Mouse (Mus musculus): Measurements from ENCODE around the gene Efnb3. TPM values are rescaled to one million over a fixed set of nuclear protein-coding genes. Genes with fewer than 3 reads are reported as not detected.

Efnb3 gene
- polyA plus RNA-seq, 1 experiment from 2014 or later: 19.0 TPM

DNA sequence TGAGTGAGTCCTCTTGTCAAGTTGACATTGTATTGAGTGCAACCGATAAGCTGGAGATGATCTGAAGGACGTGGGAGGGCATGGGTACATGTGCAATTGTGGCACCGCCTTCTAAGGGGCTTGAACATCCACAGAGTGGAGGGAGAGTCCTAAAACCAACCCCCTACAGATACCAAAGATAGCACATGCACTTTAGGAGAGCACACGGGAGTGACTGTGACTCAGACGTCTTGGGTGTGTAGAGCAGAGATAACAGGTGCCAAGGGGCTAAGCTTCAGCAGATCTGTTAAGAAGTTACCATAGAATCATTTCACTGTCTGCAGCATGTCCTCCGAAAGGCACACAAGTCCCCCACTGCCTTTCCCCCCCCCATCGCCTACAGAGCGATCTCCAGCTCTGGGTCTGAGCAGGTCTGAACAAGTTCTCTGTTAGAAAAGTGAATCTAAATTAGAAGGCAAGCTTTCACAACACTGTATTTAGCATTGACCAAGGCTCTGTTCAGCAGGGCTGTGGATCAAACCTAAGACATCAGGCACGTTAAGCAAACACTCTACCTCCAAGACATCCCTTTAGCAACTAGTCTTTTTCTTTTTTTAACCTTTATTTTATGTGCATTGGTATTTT lies 38.4 kb downstream of the Efnb3 start:
- 66% methylated on average over 9 of the region's 9 CpGs for WGBS (ENCODE audit: insufficient replicate concordance)
- H3K4me1 ChIP-seq (ENCODE audit: control insufficient read depth, insufficient read depth, low read length): peaks cover 13% of the 10 kb centered on the region; the same call in 1 of the 2 replicates
- H3K9ac ChIP-seq (ENCODE audit: low read depth, low read length): no peak overlapping the region
- H3K27ac ChIP-seq (ENCODE audit: low read depth, low read length): no peak overlapping the region
- ATAC-seq (replicated peaks; ENCODE audit: insufficient number of reproducible peaks, low FRiP score, low TSS enrichment): no peak
- no peaks in the 10 kb centered on the region for H3K27me3 ChIP-seq (ENCODE audit: control insufficient read depth, insufficient read depth, low read length)
- H3K4me2 ChIP-seq: no peak overlapping the region
- H3K4me3 ChIP-seq (ENCODE audit: low read depth, low read length): no peak overlapping the region
- H3K36me3 ChIP-seq (ENCODE audit: control insufficient read depth, insufficient read depth, low read length): no peaks in the 10 kb centered on the region
- no peaks in the 10 kb centered on the region for H3K9me3 ChIP-seq (replicated peaks; ENCODE audit: control insufficient read depth, low read length)

DNA sequence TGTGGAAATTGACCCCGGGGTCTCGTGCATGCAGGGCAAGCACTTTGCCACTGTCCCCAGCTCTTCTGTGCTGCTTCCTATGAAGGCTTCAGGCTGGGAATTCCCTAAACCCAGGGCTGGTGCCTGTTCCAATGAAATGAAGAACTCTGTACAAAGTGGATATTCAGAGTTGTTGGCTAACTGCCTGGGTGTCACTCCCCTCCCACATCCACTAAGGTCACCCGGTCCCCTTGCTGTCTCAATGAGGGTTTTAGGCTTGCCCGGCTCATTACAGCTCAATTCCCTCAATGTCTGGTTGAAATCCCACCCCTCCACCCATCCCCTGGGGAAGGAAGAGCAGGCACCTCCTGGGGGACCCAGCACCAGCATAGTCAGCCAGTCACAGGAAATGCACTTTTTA lies 40.0 kb downstream of the Efnb3 start:
- no peak for ATAC-seq (replicated peaks; ENCODE audit: insufficient number of reproducible peaks, low FRiP score, low TSS enrichment)
- H3K9ac ChIP-seq (ENCODE audit: low read depth, low read length): no peak overlapping the region
- WGBS (ENCODE audit: insufficient replicate concordance): 71% methylated on average over 4 of the region's 4 CpGs

DNA sequence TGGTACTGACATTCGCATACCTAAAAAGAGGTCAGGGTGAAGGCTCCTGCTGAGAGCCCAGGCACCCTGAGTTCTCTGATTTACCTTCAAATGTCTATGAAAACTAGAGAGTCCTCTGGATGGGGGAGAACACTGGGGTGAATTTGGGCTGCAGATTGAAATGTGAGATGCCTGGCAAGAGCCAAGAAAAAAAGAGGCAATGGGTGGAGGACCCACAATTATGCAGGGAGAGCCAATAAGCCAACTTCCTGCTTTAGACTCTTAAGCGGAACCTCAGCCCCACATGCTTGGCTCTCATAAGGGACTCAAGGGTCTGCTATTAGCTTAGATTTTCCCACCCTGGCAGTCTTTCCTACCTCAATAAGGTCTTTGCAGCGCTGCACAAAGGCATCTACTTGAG lies 43.3 kb downstream of the Efnb3 start:
- H3K27ac ChIP-seq (ENCODE audit: low read depth, low read length): no peak overlapping the region
- H3K4me3 ChIP-seq (ENCODE audit: low read depth, low read length): no peak overlapping the region
- H3K9me3 ChIP-seq (replicated peaks; ENCODE audit: control insufficient read depth, low read length): no peaks in the 10 kb centered on the region
- no peaks in the 10 kb centered on the region for H3K36me3 ChIP-seq (ENCODE audit: control insufficient read depth, insufficient read depth, low read length)
- no peak overlapping the region for H3K9ac ChIP-seq (ENCODE audit: low read depth, low read length)
- WGBS (ENCODE audit: insufficient replicate concordance): 71% methylated on average over 3 of the region's 3 CpGs
- H3K4me1 ChIP-seq (ENCODE audit: control insufficient read depth, insufficient read depth, low read length): peaks cover 14% of the 10 kb centered on the region
- no peak overlapping the region for H3K4me2 ChIP-seq
- ATAC-seq (replicated peaks; ENCODE audit: insufficient number of reproducible peaks, low FRiP score, low TSS enrichment): no peak
- H3K27me3 ChIP-seq (ENCODE audit: control insufficient read depth, insufficient read depth, low read length): peaks cover 11% of the 10 kb centered on the region

More for the DNA sequence above, 40.0 kb downstream of the Efnb3 start:
- Histone ChIP-seq H3K4me1 (ENCODE audit: control insufficient read depth, insufficient read depth, low read length) (peaks cover 13% of the 10 kb centered on the region; the same call in 1 of the 2 replicates), H3K27me3 (ENCODE audit: control insufficient read depth, insufficient read depth, low read length) (peaks cover 7% of the 10 kb centered on the region; the same call in 1 of the 2 replicates), H3K9me3 (replicated peaks; ENCODE audit: control insufficient read depth, low read length) (no peaks in the 10 kb centered on the region), H3K27ac (ENCODE audit: low read depth, low read length) (no peak overlapping the region), H3K4me3 (ENCODE audit: low read depth, low read length) (no peak overlapping the region), H3K4me2 (no peak overlapping the region), H3K36me3 (ENCODE audit: control insufficient read depth, insufficient read depth, low read length) (no peaks in the 10 kb centered on the region)

DNA sequence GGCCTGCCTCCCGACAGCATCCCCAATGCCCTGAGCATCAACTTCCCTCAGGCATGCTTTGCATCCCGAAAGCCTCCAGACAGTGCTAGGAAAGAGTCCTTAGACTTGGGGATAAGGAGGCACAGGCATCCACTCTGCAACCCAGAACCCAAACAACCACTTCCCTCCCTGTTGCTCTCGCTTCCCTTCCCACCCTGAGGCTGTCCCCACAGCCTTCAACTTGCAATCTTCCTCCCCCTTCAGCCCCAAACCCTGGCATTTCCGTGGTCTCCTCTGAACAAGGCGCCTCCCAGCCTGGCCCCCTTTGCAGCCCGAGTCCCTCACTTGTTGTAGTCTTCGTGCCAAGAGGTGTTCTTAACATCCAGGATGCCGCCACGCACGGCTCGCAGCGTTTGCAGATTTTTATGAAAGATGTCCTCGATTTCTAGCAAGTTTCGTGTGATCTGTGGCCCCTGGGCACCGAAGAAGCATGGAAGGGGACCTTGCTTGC lies 43.8 kb downstream of the Efnb3 start:
- 57% methylated on average over 15 of the region's 15 CpGs for WGBS (ENCODE audit: insufficient replicate concordance)
- Histone ChIP-seq H3K9ac (ENCODE audit: low read depth, low read length) (no peak overlapping the region), H3K4me2 (no peak overlapping the region; the same call in 1 of the 2 replicates), H3K4me3 (ENCODE audit: low read depth, low read length) (no peak overlapping the region), H3K36me3 (ENCODE audit: control insufficient read depth, insufficient read depth, low read length) (no peaks in the 10 kb centered on the region), H3K9me3 (replicated peaks; ENCODE audit: control insufficient read depth, low read length) (no peaks in the 10 kb centered on the region), H3K27me3 (ENCODE audit: control insufficient read depth, insufficient read depth, low read length) (peaks cover 11% of the 10 kb centered on the region), H3K4me1 (ENCODE audit: control insufficient read depth, insufficient read depth, low read length) (peaks cover 15% of the 10 kb centered on the region), H3K27ac (ENCODE audit: low read depth, low read length) (no peak overlapping the region)
- ATAC-seq (replicated peaks; ENCODE audit: insufficient number of reproducible peaks, low FRiP score, low TSS enrichment): no peak

DNA sequence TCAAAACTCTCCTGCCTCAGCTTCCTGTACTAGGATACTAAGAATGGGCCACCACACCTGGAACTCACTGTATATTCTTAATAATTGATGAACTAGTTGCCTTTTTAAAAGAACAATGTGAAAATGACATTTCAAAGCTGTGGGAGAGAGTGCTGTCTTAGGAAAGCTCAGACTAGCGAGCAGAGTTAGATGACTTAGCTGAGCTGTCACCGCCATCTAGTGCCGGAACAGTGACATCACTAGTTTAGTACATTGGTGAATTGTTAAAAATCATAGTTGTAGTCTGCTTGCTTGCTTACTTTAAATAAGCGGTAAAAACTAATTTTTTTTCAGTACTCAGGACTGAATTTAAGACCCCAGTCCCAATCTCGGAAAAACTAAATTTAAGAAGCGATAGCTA lies 46.2 kb downstream of the Efnb3 start:
- Histone ChIP-seq H3K4me3 (ENCODE audit: low read depth, low read length) (no peak overlapping the region), H3K4me2 (no peak overlapping the region), H3K27ac (ENCODE audit: low read depth, low read length) (no peak overlapping the region), H3K27me3 (ENCODE audit: control insufficient read depth, insufficient read depth, low read length) (peaks cover 11% of the 10 kb centered on the region), H3K36me3 (ENCODE audit: control insufficient read depth, insufficient read depth, low read length) (no peaks in the 10 kb centered on the region), H3K9ac (ENCODE audit: low read depth, low read length) (no peak overlapping the region), H3K9me3 (replicated peaks; ENCODE audit: control insufficient read depth, low read length) (no peaks in the 10 kb centered on the region), H3K4me1 (ENCODE audit: control insufficient read depth, insufficient read depth, low read length) (peaks cover 10% of the 10 kb centered on the region)
- no peak for ATAC-seq (replicated peaks; ENCODE audit: insufficient number of reproducible peaks, low FRiP score, low TSS enrichment)
- WGBS (ENCODE audit: insufficient replicate concordance): 6% methylated on average over 6 of the region's 6 CpGs

DNA sequence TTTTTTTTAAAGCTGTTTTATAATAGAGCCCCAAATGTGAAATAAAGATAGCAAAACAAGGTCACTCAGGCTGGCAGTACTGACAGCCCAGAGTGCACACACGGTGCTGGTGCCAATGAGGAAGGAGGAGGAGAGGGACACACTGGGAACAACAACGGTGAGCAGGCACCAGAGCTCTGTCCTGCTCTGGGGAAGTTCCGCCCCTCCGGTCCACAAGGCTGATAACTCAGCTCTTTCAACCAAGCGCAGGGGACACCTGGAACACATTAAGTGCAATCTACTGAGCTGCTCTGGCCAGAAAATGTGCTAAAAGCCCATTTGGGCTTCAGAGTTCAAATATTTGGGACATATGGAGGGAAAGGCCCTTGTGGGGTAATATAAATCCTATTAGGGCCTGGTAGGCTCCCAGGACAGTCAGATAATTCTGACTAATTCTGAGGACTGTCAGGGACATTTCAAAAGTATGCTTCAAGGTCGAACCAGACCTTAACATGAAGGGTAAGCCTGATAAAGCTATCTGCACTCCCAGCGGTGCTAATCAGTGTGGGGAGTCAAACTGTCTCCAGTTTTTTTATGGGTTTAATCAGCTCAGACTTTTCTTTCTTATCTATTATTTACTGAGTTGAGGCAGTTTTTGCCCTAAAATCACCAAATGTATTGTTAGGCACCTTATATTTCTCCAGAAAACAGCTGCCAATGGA lies 49.1 kb downstream of the Efnb3 start:
- Histone ChIP-seq H3K36me3 (ENCODE audit: control insufficient read depth, insufficient read depth, low read length) (no peaks in the 10 kb centered on the region), H3K4me2 (no peak overlapping the region), H3K27me3 (ENCODE audit: control insufficient read depth, insufficient read depth, low read length) (peaks cover 7% of the 10 kb centered on the region), H3K4me3 (ENCODE audit: low read depth, low read length) (no peak overlapping the region), H3K9ac (ENCODE audit: low read depth, low read length) (no peak overlapping the region), H3K27ac (ENCODE audit: low read depth, low read length) (peak overlapping the region; percentile 50), H3K4me1 (ENCODE audit: control insufficient read depth, insufficient read depth, low read length) (peaks cover 10% of the 10 kb centered on the region), H3K9me3 (replicated peaks; ENCODE audit: control insufficient read depth, low read length) (no peaks in the 10 kb centered on the region)
- no peak for ATAC-seq (replicated peaks; ENCODE audit: insufficient number of reproducible peaks, low FRiP score, low TSS enrichment)
- 5% methylated on average over 7 of the region's 7 CpGs for WGBS (ENCODE audit: insufficient replicate concordance)

Small RNAs within 50 kb of the gene (microRNA-seq; reads per million reads assigned to microRNA genes)
- not detected for gene Gm27493 (ENCODE audit: borderline number of aligned reads)

Other genes with a start within 250 kb of the Efnb3 start
- 10.1 and 13.1 TPM in 2 replicates for gene Cntrob, start 236.4 kb downstream of the Efnb3 start, polyA plus RNA-seq (2014; fragmentation: Nextera tagmentation; extraction: Ambion mirVana)
- gene Trappc1, start 236.2 kb downstream of the Efnb3 start, polyA plus RNA-seq (2014; fragmentation: Nextera tagmentation; extraction: Ambion mirVana): 189 and 202 TPM in 2 replicates
- 0.56 and 0.70 TPM in 2 replicates for gene Kcnab3, start 233.9 kb downstream of the Efnb3 start, polyA plus RNA-seq (2014; fragmentation: Nextera tagmentation; extraction: Ambion mirVana)
- gene Rnf227, start 219.7 kb downstream of the Efnb3 start, polyA plus RNA-seq (2014; fragmentation: Nextera tagmentation; extraction: Ambion mirVana): 7.8 and 8.6 TPM in 2 replicates
- 15.5 and 21.8 TPM in 2 replicates for gene Chd3, start 190.8 kb downstream of the Efnb3 start, polyA plus RNA-seq (2014; fragmentation: Nextera tagmentation; extraction: Ambion mirVana)
- 166 and 170 TPM in 2 replicates for gene Naa38, start 164.7 kb downstream of the Efnb3 start, polyA plus RNA-seq (2014; fragmentation: Nextera tagmentation; extraction: Ambion mirVana)
- 19.6 and 25.0 TPM in 2 replicates for gene Cyb5d1, start 164.6 kb downstream of the Efnb3 start, polyA plus RNA-seq (2014; fragmentation: Nextera tagmentation; extraction: Ambion mirVana)
- gene Tmem88, start 162.0 kb downstream of the Efnb3 start, polyA plus RNA-seq (2014; fragmentation: Nextera tagmentation; extraction: Ambion mirVana): 30.5 and 31.7 TPM in 2 replicates
- gene Kdm6b, start 146.5 kb downstream of the Efnb3 start, polyA plus RNA-seq (2014; fragmentation: Nextera tagmentation; extraction: Ambion mirVana): 21.5 and 25.1 TPM in 2 replicates
- gene Dnah2, start 11.1 kb downstream of the Efnb3 start, polyA plus RNA-seq (2014; fragmentation: Nextera tagmentation; extraction: Ambion mirVana): 0.20 and 1.3 TPM in 2 replicates
- gene Wrap53, start 20.1 kb upstream of the Efnb3 start, polyA plus RNA-seq (2014; fragmentation: Nextera tagmentation; extraction: Ambion mirVana): 20.3 and 22.9 TPM in 2 replicates
- 103 and 107 TPM in 2 replicates for gene Trp53, start 20.2 kb upstream of the Efnb3 start, polyA plus RNA-seq (2014; fragmentation: Nextera tagmentation; extraction: Ambion mirVana)
- gene Atp1b2, start 45.7 kb upstream of the Efnb3 start, polyA plus RNA-seq (2014; fragmentation: Nextera tagmentation; extraction: Ambion mirVana): 31.0 and 36.2 TPM in 2 replicates
- 1.5 TPM in 1 of 2 replicates, not detected in the other for gene Shbg, start 57.7 kb upstream of the Efnb3 start, polyA plus RNA-seq (2014; fragmentation: Nextera tagmentation; extraction: Ambion mirVana)
- gene Sat2, start 61.8 kb upstream of the Efnb3 start, polyA plus RNA-seq (2014; fragmentation: Nextera tagmentation; extraction: Ambion mirVana): 15.2 and 16.4 TPM in 2 replicates
- 21.1 and 29.0 TPM in 2 replicates for gene Fxr2, start 72.8 kb upstream of the Efnb3 start, polyA plus RNA-seq (2014; fragmentation: Nextera tagmentation; extraction: Ambion mirVana)
- gene Sox15, start 95.1 kb upstream of the Efnb3 start, polyA plus RNA-seq (2014; fragmentation: Nextera tagmentation; extraction: Ambion mirVana): not detected in 2 replicates
- gene Mpdu1, start 102.4 kb upstream of the Efnb3 start, polyA plus RNA-seq (2014; fragmentation: Nextera tagmentation; extraction: Ambion mirVana): 16.5 and 35.1 TPM in 2 replicates
- gene Cd68, start 105.9 kb upstream of the Efnb3 start, polyA plus RNA-seq (2014; fragmentation: Nextera tagmentation; extraction: Ambion mirVana): 4.2 and 4.7 TPM in 2 replicates
- gene Eif4a1, start 112.2 kb upstream of the Efnb3 start, polyA plus RNA-seq (2014; fragmentation: Nextera tagmentation; extraction: Ambion mirVana): 530 and 592 TPM in 2 replicates
- gene Senp3, start 121.9 kb upstream of the Efnb3 start, polyA plus RNA-seq (2014; fragmentation: Nextera tagmentation; extraction: Ambion mirVana): 70.2 and 81.4 TPM in 2 replicates
- 0.24 TPM in 1 of 2 replicates, not detected in the other for gene Tnfsf13, start 125.6 kb upstream of the Efnb3 start, polyA plus RNA-seq (2014; fragmentation: Nextera tagmentation; extraction: Ambion mirVana)
- 4.4 TPM in 2 replicates for gene Tnfsf12, start 135.6 kb upstream of the Efnb3 start, polyA plus RNA-seq (2014; fragmentation: Nextera tagmentation; extraction: Ambion mirVana)
- gene Tnfsfm13, start 135.9 kb upstream of the Efnb3 start, polyA plus RNA-seq (2014; fragmentation: Nextera tagmentation; extraction: Ambion mirVana): 3.0 and 4.2 TPM in 2 replicates
- gene Polr2a, start 198.4 kb upstream of the Efnb3 start, polyA plus RNA-seq (2014; fragmentation: Nextera tagmentation; extraction: Ambion mirVana): 29.0 and 36.7 TPM in 2 replicates
- gene Slc35g3, start 201.8 kb upstream of the Efnb3 start, polyA plus RNA-seq (2014; fragmentation: Nextera tagmentation; extraction: Ambion mirVana): 0.10 TPM in 1 of 2 replicates, not detected in the other
- 2.1 and 3.1 TPM in 2 replicates for gene Zbtb4, start 205.7 kb upstream of the Efnb3 start, polyA plus RNA-seq (2014; fragmentation: Nextera tagmentation; extraction: Ambion mirVana)
- 3.7 and 4.5 TPM in 2 replicates for gene Chrnb1, start 235.7 kb upstream of the Efnb3 start, polyA plus RNA-seq (2014; fragmentation: Nextera tagmentation; extraction: Ambion mirVana)
- gene Fgf11, start 241.7 kb upstream of the Efnb3 start, polyA plus RNA-seq (2014; fragmentation: Nextera tagmentation; extraction: Ambion mirVana): 1.5 and 2.5 TPM in 2 replicates
- gene Tmem102, start 245.4 kb upstream of the Efnb3 start, polyA plus RNA-seq (2014; fragmentation: Nextera tagmentation; extraction: Ambion mirVana): 1.1 and 1.5 TPM in 2 replicates